Mouse (Mus musculus): ENCODE measurements at regions not wholly inside any gene's neighbourhood (a gene's known extent, or its start where the extent isn't known, plus 50 kb on each side); places are given as distances from the start of the nearest gene placed in this dataset.
A peak's percentile ranks its signal among the peaks of the same experiment; 100 is the strongest.

GRCm38 (mm10) chr3:128337508-128337907 is 441.4 kb upstream of the Fam241a start:
- no peak overlapping the region for H3K4me3 ChIP-seq (ENCODE audit: low read depth, low read length)
- WGBS: 57% methylated on average over 2 of the region's 2 CpGs
- H3K27ac ChIP-seq (ENCODE audit: low read length): no peak overlapping the region
- H3K36me3 ChIP-seq (ENCODE audit: insufficient read depth, low read length): no peaks in the 10 kb centered on the region
- H3K9me3 ChIP-seq (ENCODE audit: low read length): no peaks in the 10 kb centered on the region
- no peaks in the 10 kb centered on the region for H3K4me1 ChIP-seq (ENCODE audit: insufficient read depth, low read depth, low read length)
- no peak overlapping the region for H3K4me2 ChIP-seq (replicated peaks; ENCODE audit: low read depth, low read length)
- DNase-seq (ENCODE audit: low spot score): no peak
- no peak overlapping the region for H3K9ac ChIP-seq (replicated peaks; ENCODE audit: low read depth)
- TF ChIP-seq EP300 (IDR thresholded peaks at IDR 0.05): no peak
- no peak for TF ChIP-seq CTCF (IDR thresholded peaks at IDR 0.05)
- ATAC-seq: no peak
- no peaks in the 10 kb centered on the region for H3K27me3 ChIP-seq (replicated peaks; ENCODE audit: insufficient read depth, low read length)

- Histone ChIP-seq H3K27ac (ENCODE audit: low read length) (no peak overlapping the region), H3K27me3 (replicated peaks; ENCODE audit: insufficient read depth, low read length) (no peaks in the 10 kb centered on the region), H3K9ac (replicated peaks; ENCODE audit: low read depth) (no peak overlapping the region), H3K4me1 (ENCODE audit: insufficient read depth, low read depth, low read length) (no peaks in the 10 kb centered on the region), H3K36me3 (ENCODE audit: insufficient read depth, low read length) (no peaks in the 10 kb centered on the region), H3K4me2 (replicated peaks; ENCODE audit: low read depth, low read length) (no peak overlapping the region), H3K9me3 (ENCODE audit: low read length) (no peaks in the 10 kb centered on the region), H3K4me3 (ENCODE audit: low read depth, low read length) (no peak overlapping the region)
- TF ChIP-seq EP300 (IDR thresholded peaks at IDR 0.05): no peak
- peak; percentile 96 for TF ChIP-seq CTCF (IDR thresholded peaks at IDR 0.05)
- WGBS: 12% methylated on average over 5 of the region's 5 CpGs
- DNase-seq (ENCODE audit: low spot score) (peak; percentile 93), ATAC-seq (peak; percentile 65)
These were observed 440.9 kb upstream of the Fam241a start for GRCm38 (mm10) chr3:128337031-128337430.

GRCm38 (mm10) chr3:128327677-128328076 is 431.6 kb upstream of the Fam241a start:
- no peak for DNase-seq (ENCODE audit: low spot score)

GRCm38 (mm10) chr3:128301312-128301711 is 405.2 kb upstream of the Fam241a start:
- DNase-seq (ENCODE audit: low spot score): no peak
- TF ChIP-seq CTCF (IDR thresholded peaks at IDR 0.05): no peak
- TF ChIP-seq EP300 (IDR thresholded peaks at IDR 0.05): no peak

More at GRCm38 (mm10) chr3:128327677-128328076, 431.6 kb upstream of the Fam241a start:
- Histone ChIP-seq H3K4me3 (ENCODE audit: low read depth, low read length) (no peak overlapping the region), H3K27ac (ENCODE audit: low read length) (no peak overlapping the region), H3K36me3 (ENCODE audit: insufficient read depth, low read length) (no peaks in the 10 kb centered on the region), H3K4me2 (replicated peaks; ENCODE audit: low read depth, low read length) (no peak overlapping the region), H3K4me1 (ENCODE audit: insufficient read depth, low read depth, low read length) (no peaks in the 10 kb centered on the region), H3K27me3 (replicated peaks; ENCODE audit: insufficient read depth, low read length) (no peaks in the 10 kb centered on the region), H3K9me3 (ENCODE audit: low read length) (no peaks in the 10 kb centered on the region), H3K9ac (replicated peaks; ENCODE audit: low read depth) (no peak overlapping the region)
- 69% methylated on average over 5 of the region's 5 CpGs for WGBS
- TF ChIP-seq CTCF (IDR thresholded peaks at IDR 0.05) (no peak), EP300 (IDR thresholded peaks at IDR 0.05) (no peak)
- ATAC-seq: no peak

GRCm38 (mm10) chr3:128298110-128298509 is 402.0 kb upstream of the Fam241a start:
- ATAC-seq (no peak), DNase-seq (ENCODE audit: low spot score) (no peak)
- H3K9ac ChIP-seq (replicated peaks; ENCODE audit: low read depth): no peak overlapping the region
- H3K9me3 ChIP-seq (ENCODE audit: low read length): no peaks in the 10 kb centered on the region
- 62% methylated on average over 9 of the region's 9 CpGs for WGBS
- no peak overlapping the region for H3K4me3 ChIP-seq (ENCODE audit: low read depth, low read length)
- H3K36me3 ChIP-seq (ENCODE audit: insufficient read depth, low read length): no peaks in the 10 kb centered on the region
- no peaks in the 10 kb centered on the region for H3K4me1 ChIP-seq (ENCODE audit: insufficient read depth, low read depth, low read length)
- H3K27me3 ChIP-seq (replicated peaks; ENCODE audit: insufficient read depth, low read length): no peaks in the 10 kb centered on the region
- no peak overlapping the region for H3K4me2 ChIP-seq (replicated peaks; ENCODE audit: low read depth, low read length)
- no peak overlapping the region for H3K27ac ChIP-seq (ENCODE audit: low read length)
- no peak for TF ChIP-seq CTCF (IDR thresholded peaks at IDR 0.05)
- no peak for TF ChIP-seq EP300 (IDR thresholded peaks at IDR 0.05)

More at GRCm38 (mm10) chr3:128301312-128301711, 405.2 kb upstream of the Fam241a start:
- Histone ChIP-seq H3K27ac (ENCODE audit: low read length) (no peak overlapping the region), H3K4me2 (replicated peaks; ENCODE audit: low read depth, low read length) (no peak overlapping the region), H3K4me3 (ENCODE audit: low read depth, low read length) (no peak overlapping the region), H3K9ac (replicated peaks; ENCODE audit: low read depth) (no peak overlapping the region), H3K27me3 (replicated peaks; ENCODE audit: insufficient read depth, low read length) (no peaks in the 10 kb centered on the region), H3K36me3 (ENCODE audit: insufficient read depth, low read length) (no peaks in the 10 kb centered on the region), H3K4me1 (ENCODE audit: insufficient read depth, low read depth, low read length) (no peaks in the 10 kb centered on the region), H3K9me3 (ENCODE audit: low read length) (no peaks in the 10 kb centered on the region)
- WGBS: 80% methylated on average over 4 of the region's 4 CpGs
- no peak for ATAC-seq

GRCm38 (mm10) chr3:128287846-128288245 is 391.7 kb upstream of the Fam241a start:
- Histone ChIP-seq H3K27me3 (replicated peaks; ENCODE audit: insufficient read depth, low read length) (no peaks in the 10 kb centered on the region), H3K36me3 (ENCODE audit: insufficient read depth, low read length) (no peaks in the 10 kb centered on the region), H3K9me3 (ENCODE audit: low read length) (no peaks in the 10 kb centered on the region), H3K4me2 (replicated peaks; ENCODE audit: low read depth, low read length) (no peak overlapping the region), H3K4me3 (ENCODE audit: low read depth, low read length) (no peak overlapping the region), H3K27ac (ENCODE audit: low read length) (no peak overlapping the region), H3K9ac (replicated peaks; ENCODE audit: low read depth) (no peak overlapping the region), H3K4me1 (ENCODE audit: insufficient read depth, low read depth, low read length) (no peaks in the 10 kb centered on the region)
- TF ChIP-seq CTCF (IDR thresholded peaks at IDR 0.05) (no peak), EP300 (IDR thresholded peaks at IDR 0.05) (no peak)
- ATAC-seq: no peak
- whole genome bisulfite sequencing: 54% methylated on average over 4 of the region's 4 CpGs
- peak; percentile 11 for DNase-seq (ENCODE audit: low spot score)

- no peak overlapping the region for H3K4me3 ChIP-seq (ENCODE audit: low read depth, low read length)
- 19% methylated on average over 6 of the region's 6 CpGs for WGBS
- H3K27ac ChIP-seq (ENCODE audit: low read length): no peak overlapping the region
- DNase-seq (ENCODE audit: low spot score) (no peak), ATAC-seq (no peak)
- no peak overlapping the region for H3K4me2 ChIP-seq (replicated peaks; ENCODE audit: low read depth, low read length)
- H3K36me3 ChIP-seq (ENCODE audit: insufficient read depth, low read length): no peaks in the 10 kb centered on the region
- no peaks in the 10 kb centered on the region for H3K4me1 ChIP-seq (ENCODE audit: insufficient read depth, low read depth, low read length)
- H3K9me3 ChIP-seq (ENCODE audit: low read length): no peaks in the 10 kb centered on the region
- no peaks in the 10 kb centered on the region for H3K27me3 ChIP-seq (replicated peaks; ENCODE audit: insufficient read depth, low read length)
- no peak overlapping the region for H3K9ac ChIP-seq (replicated peaks; ENCODE audit: low read depth)
- TF ChIP-seq CTCF (IDR thresholded peaks at IDR 0.05): no peak
- no peak for TF ChIP-seq EP300 (IDR thresholded peaks at IDR 0.05)
These were observed 389.1 kb upstream of the Fam241a start for GRCm38 (mm10) chr3:128285214-128285613.

All from lung, postnatal 0 days (tissue).